Comparison of ENCODE assay signal across 24 mouse cellular contexts in genomic region chr1:132715044-132715443, GRCm38 (mm10). TPM values are rescaled to one million over a fixed set of nuclear protein-coding genes. Genes with fewer than 3 reads are reported as not detected.
DNase-seq lines count a peak whose midpoint lies in the region; ATAC-seq and TF ChIP-seq lines count a peak whose summit lies in the region.
"Had no signal": no experiment of that assay in that cellular context is flagged by ENCODE, and none has a peak within 500 bp of the region (broad histone marks: within the 10 kb centered on the region; RNA-seq: fewer than 3 reads in every experiment).

No protein-coding gene starts in this region.

- H3K9me3 ChIP-seq in forebrain, embryonic 13.5 days (replicated peaks): no peaks in the 10 kb centered on the region
- H3K9me3 ChIP-seq in forebrain, embryonic 10.5 days: no peaks in the 10 kb centered on the region
- no peaks in the 10 kb centered on the region for H3K9me3 ChIP-seq in hindbrain, embryonic 13.5 days
- H3K9me3 ChIP-seq in hindbrain, embryonic 11.5 days (ENCODE audit: control insufficient read depth, low read length): no peaks in the 10 kb centered on the region
- H3K9me3 ChIP-seq in midbrain, embryonic 14.5 days (ENCODE audit: control insufficient read depth, low read length): no peaks in the 10 kb centered on the region
- no peaks in the 10 kb centered on the region for H3K9me3 ChIP-seq in midbrain, embryonic 10.5 days (replicated peaks)
- no peaks in the 10 kb centered on the region for H3K9me3 ChIP-seq in forebrain, postnatal 0 days (ENCODE audit: low read length)
- H3K9me3 ChIP-seq: heart, embryonic 12.5 days; heart, embryonic 15.5 days; hindbrain, embryonic 10.5 days had no signal

- 73% methylated on average over 9 of the region's 9 CpGs for WGBS in forebrain, embryonic 13.5 days
- WGBS in forebrain, embryonic 10.5 days: 90% methylated on average over 9 of the region's 9 CpGs
- 67% methylated on average over 9 of the region's 9 CpGs for WGBS in hindbrain, embryonic 13.5 days
- WGBS in hindbrain, embryonic 11.5 days: 75% methylated on average over 9 of the region's 9 CpGs
- 50% methylated on average over 9 of the region's 9 CpGs for whole genome bisulfite sequencing in midbrain, embryonic 14.5 days
- 87% methylated on average over 9 of the region's 9 CpGs for WGBS in midbrain, embryonic 10.5 days
- whole genome bisulfite sequencing in forebrain, postnatal 0 days: 62% methylated on average over 9 of the region's 9 CpGs

- H3K36me3 ChIP-seq in forebrain, embryonic 13.5 days (ENCODE audit: poor library complexity, severe bottlenecking): no peaks in the 10 kb centered on the region
- H3K36me3 ChIP-seq in forebrain, embryonic 10.5 days (replicated peaks): no peaks in the 10 kb centered on the region
- no peaks in the 10 kb centered on the region for H3K36me3 ChIP-seq in hindbrain, embryonic 13.5 days
- no peaks in the 10 kb centered on the region for H3K36me3 ChIP-seq in hindbrain, embryonic 11.5 days (ENCODE audit: control insufficient read depth, insufficient read depth, low read length)
- no peaks in the 10 kb centered on the region for H3K36me3 ChIP-seq in midbrain, embryonic 14.5 days (ENCODE audit: control insufficient read depth, insufficient read depth, low read length)
- no peaks in the 10 kb centered on the region for H3K36me3 ChIP-seq in midbrain, embryonic 10.5 days
- H3K36me3 ChIP-seq in forebrain, postnatal 0 days (ENCODE audit: insufficient read depth): no peaks in the 10 kb centered on the region
- H3K36me3 ChIP-seq: heart, embryonic 12.5 days; heart, embryonic 15.5 days; hindbrain, embryonic 10.5 days had no signal

- no peak overlapping the region for H3K9ac ChIP-seq in forebrain, embryonic 13.5 days
- no peak overlapping the region for H3K9ac ChIP-seq in hindbrain, embryonic 13.5 days
- H3K9ac ChIP-seq in hindbrain, embryonic 11.5 days (ENCODE audit: low read depth, low read length): no peak overlapping the region
- no peak overlapping the region for H3K9ac ChIP-seq in midbrain, embryonic 14.5 days (replicated peaks; ENCODE audit: low read length)
- no peak overlapping the region for H3K9ac ChIP-seq in forebrain, postnatal 0 days
- H3K9ac ChIP-seq: heart, embryonic 12.5 days; heart, embryonic 15.5 days had no signal

- peak; percentile 42; the same call in 1 of the 2 replicates for ATAC-seq in forebrain, embryonic 13.5 days
- no peak for ATAC-seq in hindbrain, embryonic 13.5 days (ENCODE audit: low FRiP score)
- ATAC-seq in hindbrain, embryonic 11.5 days (ENCODE audit: low FRiP score): no peak
- no peak for ATAC-seq in midbrain, embryonic 14.5 days (ENCODE audit: low FRiP score, low TSS enrichment)
- ATAC-seq in forebrain, postnatal 0 days: peak; percentile 76
- ATAC-seq: activated CD4-positive, CD25-positive, alpha-beta regulatory T cell, adult 4 months; hindbrain, postnatal 0 days; inflammation-experienced regulatory T-cells, adult 6 months; intestine, embryonic 16.5 days had no signal

- TF ChIP-seq CTCF in forebrain, postnatal 0 days (IDR thresholded peaks at IDR 0.05; ENCODE audit: low read depth): no peak

- DNase-seq in forebrain, embryonic 10.5 days (ENCODE audit: extremely low spot score, low spot score): no peak
- DNase-seq in hindbrain, embryonic 11.5 days (ENCODE audit: low spot score): no peak
- peak; percentile 67 for DNase-seq in midbrain, embryonic 14.5 days
- no peak for DNase-seq in midbrain, embryonic 10.5 days (ENCODE audit: low spot score)
- peak; percentile 21 for DNase-seq in forebrain, postnatal 0 days
- DNase-seq in spleen, postnatal 10 days (ENCODE audit: low spot score in 2 of 2): no peak
- DNase-seq: adrenal gland, adult 8-10 months; adrenal gland, postnatal 25 days; cerebellum, adult 18-20 months; cerebellum, adult 9-10 months; cerebellum, postnatal 14 days; gastrocnemius, postnatal 25 days; heart, adult 18-20 months; heart, postnatal 10 days; heart, postnatal 36 days had no signal

- 0 out of 2 replicates have a peak overlapping the region, but pooled peaks have one; percentile 19 for H3K27ac ChIP-seq in forebrain, embryonic 13.5 days
- H3K27ac ChIP-seq in forebrain, embryonic 10.5 days: no peak overlapping the region
- H3K27ac ChIP-seq in hindbrain, embryonic 13.5 days: peak overlapping the region; percentile 24; the same call in 1 of the 2 replicates
- H3K27ac ChIP-seq in hindbrain, embryonic 11.5 days (ENCODE audit: low read depth, low read length): no peak overlapping the region
- peak overlapping the region; percentile 50 for H3K27ac ChIP-seq in midbrain, embryonic 14.5 days (replicated peaks; ENCODE audit: low read depth, low read length)
- H3K27ac ChIP-seq in midbrain, embryonic 10.5 days (replicated peaks): no peak overlapping the region
- peak overlapping the region; percentile 10; the same call in 1 of the 2 replicates for H3K27ac ChIP-seq in forebrain, postnatal 0 days (ENCODE audit: low read depth, low read length)
- H3K27ac ChIP-seq: heart, embryonic 15.5 days; hindbrain, postnatal 0 days had no signal

- H3K4me2 ChIP-seq in forebrain, embryonic 13.5 days: no peak overlapping the region
- no peak overlapping the region for H3K4me2 ChIP-seq in hindbrain, embryonic 13.5 days
- no peak overlapping the region for H3K4me2 ChIP-seq in hindbrain, embryonic 11.5 days (replicated peaks; ENCODE audit: low read depth, low read length)
- H3K4me2 ChIP-seq in midbrain, embryonic 14.5 days (ENCODE audit: low read length): no peak overlapping the region
- no peak overlapping the region for H3K4me2 ChIP-seq in forebrain, postnatal 0 days (ENCODE audit: low read depth)
- H3K4me2 ChIP-seq: heart, embryonic 12.5 days; heart, embryonic 15.5 days had no signal

- no peak overlapping the region for H3K4me3 ChIP-seq in forebrain, embryonic 13.5 days
- H3K4me3 ChIP-seq in forebrain, embryonic 10.5 days: no peak overlapping the region
- no peak overlapping the region for H3K4me3 ChIP-seq in hindbrain, embryonic 13.5 days
- no peak overlapping the region for H3K4me3 ChIP-seq in hindbrain, embryonic 11.5 days (ENCODE audit: low read depth, low read length)
- H3K4me3 ChIP-seq in midbrain, embryonic 14.5 days (replicated peaks; ENCODE audit: low read depth, low read length): no peak overlapping the region
- H3K4me3 ChIP-seq in midbrain, embryonic 10.5 days: no peak overlapping the region
- H3K4me3 ChIP-seq in forebrain, postnatal 0 days (ENCODE audit: low read depth, low read length): no peak overlapping the region
- H3K4me3 ChIP-seq: heart, embryonic 12.5 days; heart, embryonic 15.5 days; hindbrain, embryonic 10.5 days had no signal

- no peaks in the 10 kb centered on the region for H3K27me3 ChIP-seq in forebrain, embryonic 13.5 days
- no peaks in the 10 kb centered on the region for H3K27me3 ChIP-seq in forebrain, embryonic 10.5 days (ENCODE audit: poor library complexity, severe bottlenecking)
- H3K27me3 ChIP-seq in hindbrain, embryonic 13.5 days: no peaks in the 10 kb centered on the region
- H3K27me3 ChIP-seq in hindbrain, embryonic 11.5 days (ENCODE audit: control insufficient read depth, insufficient read depth, low read length): no peaks in the 10 kb centered on the region
- no peaks in the 10 kb centered on the region for H3K27me3 ChIP-seq in midbrain, embryonic 14.5 days (ENCODE audit: control insufficient read depth, insufficient read depth, low read length)
- H3K27me3 ChIP-seq in midbrain, embryonic 10.5 days (ENCODE audit: low read depth, poor library complexity, severe bottlenecking): no peaks in the 10 kb centered on the region
- H3K27me3 ChIP-seq in forebrain, postnatal 0 days (ENCODE audit: insufficient read depth, low read length): no peaks in the 10 kb centered on the region

- H3K4me1 ChIP-seq in forebrain, embryonic 13.5 days: peaks cover 42% of the 10 kb centered on the region
- peaks cover 29% of the 10 kb centered on the region for H3K4me1 ChIP-seq in forebrain, embryonic 10.5 days
- peaks cover 63% of the 10 kb centered on the region for H3K4me1 ChIP-seq in hindbrain, embryonic 13.5 days (replicated peaks)
- H3K4me1 ChIP-seq in hindbrain, embryonic 11.5 days (replicated peaks; ENCODE audit: control insufficient read depth, insufficient read depth, low read length): no peaks in the 10 kb centered on the region; the same call in 1 of the 2 replicates
- H3K4me1 ChIP-seq in midbrain, embryonic 14.5 days (ENCODE audit: control insufficient read depth, insufficient read depth, low read length): peaks cover 62% of the 10 kb centered on the region
- H3K4me1 ChIP-seq in midbrain, embryonic 10.5 days: peaks cover 47% of the 10 kb centered on the region
- peaks cover 15% of the 10 kb centered on the region; the same call in 1 of the 2 replicates for H3K4me1 ChIP-seq in forebrain, postnatal 0 days (ENCODE audit: insufficient read depth)
- H3K4me1 ChIP-seq: heart, embryonic 12.5 days; heart, embryonic 15.5 days had no signal

RNA-seq across cellular contexts. Expression of gene Nfasc, which starts 26.6 kb away (rescaled TPM):
- 35.3 and 35.8 TPM in 2 replicates for polyA plus RNA-seq in forebrain, embryonic 13.5 days (2015; fragmentation: Nextera tagmentation; extraction: Ambion mirVana)
- polyA plus RNA-seq in forebrain, embryonic 10.5 days (2016; fragmentation: Nextera tagmentation; extraction: Ambion mirVana): 7.0 and 9.6 TPM in 2 replicates
- 44.3 and 45.3 TPM in 2 replicates for polyA plus RNA-seq in hindbrain, embryonic 13.5 days (2015; fragmentation: Nextera tagmentation; extraction: Ambion mirVana)
- 26.9 and 38.0 TPM in 2 replicates for polyA plus RNA-seq in hindbrain, embryonic 11.5 days (2014; fragmentation: Nextera tagmentation; extraction: Ambion mirVana)
- 37.8 and 48.6 TPM in 2 replicates for polyA plus RNA-seq in midbrain, embryonic 14.5 days (2014; fragmentation: Nextera tagmentation; extraction: Ambion mirVana)
- polyA plus RNA-seq in midbrain, embryonic 10.5 days (2016; fragmentation: Nextera tagmentation; extraction: Ambion mirVana): 14.5 and 19.7 TPM in 2 replicates
- 42.2 and 55.2 TPM in 2 replicates for total RNA-seq in forebrain, postnatal 0 days (2014; rRNA removed)
- 21.4 and 32.7 TPM in 2 replicates for polyA plus RNA-seq in forebrain, postnatal 0 days (2015; fragmentation: Nextera tagmentation; extraction: Ambion mirVana)
- polyA plus RNA-seq: activated CD4-positive, CD25-positive, alpha-beta regulatory T cell, adult 4 months; inflammation-experienced regulatory T-cells, adult 6 months had no signal

Comparison
In these comparisons a context has a peak if more than half of its experiments do, and no peak if none do; other contexts are left out.
1. H3K27ac ChIP-seq: peak in forebrain, embryonic 13.5 days (single experiment), hindbrain, embryonic 13.5 days (single experiment), midbrain, embryonic 14.5 days (single experiment) and forebrain, postnatal 0 days (single experiment); none in forebrain, embryonic 10.5 days (single experiment), hindbrain, embryonic 11.5 days (single experiment) and midbrain, embryonic 10.5 days (single experiment).
2. DNase-seq: peak in midbrain, embryonic 14.5 days (single experiment) and forebrain, postnatal 0 days (single experiment); none in forebrain, embryonic 10.5 days (single experiment), hindbrain, embryonic 11.5 days (single experiment), midbrain, embryonic 10.5 days (single experiment) and spleen, postnatal 10 days (0 of 2).
3. ATAC-seq: peak in forebrain, embryonic 13.5 days (single experiment) and forebrain, postnatal 0 days (single experiment); none in hindbrain, embryonic 13.5 days (single experiment), hindbrain, embryonic 11.5 days (single experiment) and midbrain, embryonic 14.5 days (single experiment).